Mouse (Mus musculus) kidney, postnatal 14 days (tissue): Measurements from ENCODE around the gene Uxt.

Source experiments
- DNase-seq: peaks from one replicate; pipeline ENCODE4 v3.0.0; 2022; ENCODE audit warnings: mixed read lengths

Uxt gene

GRCm38 (mm10) chrX:20961477-20962378 lies at the start of gene Uxt:
Gene Uxt, minus strand, starts transcription at chrX:20962017.
- DNase-seq = peak; percentile 90

GRCm38 (mm10) chrX:20980901-20981300 lies 19.1 kb upstream of the Uxt start:
- no peak for DNase-seq

- peak; percentile 89 for DNase-seq
These were observed 11.5 kb downstream of the Uxt start, which contains the start of gene Elk1 for GRCm38 (mm10) chrX:20950191-20950880. Gene Elk1, minus strand, starts transcription at chrX:20950608.

GRCm38 (mm10) chrX:20946055-20946454 lies 15.8 kb downstream of the Uxt start:
- DNase-seq = peak; percentile 41

GRCm38 (mm10) chrX:20931963-20932362 lies 29.9 kb downstream of the Uxt start:
- no peak for DNase-seq

- no peak for DNase-seq
These were observed 30.5 kb downstream of the Uxt start, which contains the start of gene Cfp for GRCm38 (mm10) chrX:20931364-20931763. Gene Cfp, minus strand, starts transcription at chrX:20931555.

GRCm38 (mm10) chrX:20929859-20930258 lies 32.0 kb downstream of the Uxt start:
- no peak for DNase-seq

GRCm38 (mm10) chrX:20924976-20925375 lies 36.8 kb downstream of the Uxt start:
- no peak for DNase-seq

- DNase-seq = no peak
These were observed 38.3 kb downstream of the Uxt start for GRCm38 (mm10) chrX:20923506-20923905.

GRCm38 (mm10) chrX:20921366-20921765 lies 40.5 kb downstream of the Uxt start:
- no peak for DNase-seq

GRCm38 (mm10) chrX:20920844-20921364 lies 40.9 kb downstream of the Uxt start, which contains the start of gene Syn1:
Gene Syn1, minus strand, starts transcription at chrX:20921004.
- DNase-seq = peak; percentile 83

GRCm38 (mm10) chrX:20920249-20920843 lies 41.5 kb downstream of the Uxt start:
- no peak for DNase-seq

- DNase-seq = no peak
These were observed 46.7 kb downstream of the Uxt start for GRCm38 (mm10) chrX:20915075-20915474.

- no peak for DNase-seq
These were observed 48.1 kb downstream of the Uxt start for GRCm38 (mm10) chrX:20913726-20914125.

- DNase-seq = no peak
These were observed 51.7 kb downstream of the Uxt start for GRCm38 (mm10) chrX:20910074-20910473.
